Mouse (Mus musculus) erythroblast, adult 5-6 weeks (primary cell): Measurements from ENCODE around the gene Rap1gap. TPM values are rescaled to one million over a fixed set of nuclear protein-coding genes. Genes with fewer than 3 reads are reported as not detected.

Source experiments
- ATAC-seq: replicated peaks from 2 replicates; pipeline ENCODE4 v1.8.0; 2016; ENCODE audit warnings: moderate number of reproducible peaks, mild to moderate bottlenecking, moderate TSS enrichment, inconsistent platforms; ENCODE audit not compliant: poor library complexity, low FRiP score, severe bottlenecking
- total RNA-seq, 2 experiments: library from RNA; stranded (forward) in 1 of 2; stranded (reverse) in 1 of 2; fragments of 150-400 nt in 1 of 2; fragments of 200-764, 138-1000 nt in 1 of 2; gene quantifications; 2 replicates each; pipeline versions ENCODE4 v1.2.3 to v1.2.4; 2015 to 2017; ENCODE audit warnings: low replicate concordance in 2 of 2

Rap1gap gene
- total RNA-seq, 2 experiments from 2014 or later, result not detected

DNA sequence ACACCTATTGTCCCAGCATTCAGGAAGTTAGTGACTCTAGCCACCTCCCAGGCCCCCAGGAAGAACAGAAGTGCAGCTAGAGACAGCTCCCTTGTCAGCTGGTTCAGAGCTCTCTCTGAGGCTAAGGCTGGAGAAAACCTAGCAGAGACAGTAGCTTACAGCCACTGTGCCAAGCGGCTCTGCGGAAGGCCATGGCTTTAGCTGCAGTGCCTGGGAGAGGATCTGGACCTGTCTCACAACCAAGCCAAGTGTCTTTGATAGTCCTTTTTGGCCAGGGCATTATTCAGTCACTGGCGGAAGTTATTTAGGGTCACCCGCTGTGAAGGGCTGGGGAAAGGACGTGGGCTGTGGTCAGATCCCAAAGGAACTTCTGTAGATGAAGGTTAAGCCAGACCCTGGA, 103.9 kb downstream of the Rap1gap start:
- no peak for ATAC-seq

DNA sequence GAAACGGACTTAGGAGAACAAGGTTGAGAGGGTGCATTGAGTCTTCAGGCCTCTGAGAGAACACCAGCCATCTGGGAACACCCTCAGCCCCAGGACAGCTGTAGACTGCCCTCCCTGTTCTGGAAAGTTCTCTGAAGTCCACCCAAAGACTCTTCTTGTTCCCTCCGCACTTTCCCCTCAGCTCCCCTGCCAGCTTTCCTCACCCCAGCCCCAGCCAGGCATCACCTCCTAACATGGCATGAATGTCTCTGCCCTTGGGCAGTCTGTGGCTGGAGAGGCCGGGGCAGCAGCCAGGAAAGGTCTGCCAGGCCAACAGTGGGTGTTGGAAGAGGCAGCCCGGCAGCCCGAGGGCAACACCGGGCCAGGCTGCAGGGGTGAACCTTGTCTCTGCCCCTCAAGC, 104.3 kb downstream of the Rap1gap start:
- no peak for ATAC-seq

DNA sequence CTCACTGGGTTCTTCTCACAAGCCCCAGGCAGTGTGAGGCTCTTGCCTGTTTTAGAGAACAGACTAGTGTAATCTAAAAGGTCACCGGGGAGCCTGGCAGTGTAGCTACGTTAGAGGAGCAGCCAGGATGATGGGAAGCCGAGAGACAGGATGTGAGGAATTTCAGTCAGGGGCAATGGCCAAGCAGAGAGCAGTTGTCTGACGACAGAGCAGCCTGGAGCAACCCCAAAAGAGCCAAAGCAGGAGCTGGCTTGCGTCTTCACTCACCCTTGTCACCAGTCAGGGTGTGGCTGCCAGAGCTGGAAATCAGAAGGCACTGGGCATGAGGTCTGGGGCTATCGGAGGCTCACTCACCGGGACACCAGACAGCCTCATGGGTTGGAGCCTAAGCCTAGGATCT, 105.1 kb downstream of the Rap1gap start:
- no peak for ATAC-seq

- ATAC-seq, result no peak
Observed at GRCm38 (mm10) chr4:137770901-137771612, 106.5 kb downstream of the Rap1gap start.

- no peak for ATAC-seq
Observed at GRCm38 (mm10) chr4:137771749-137772148, 107.2 kb downstream of the Rap1gap start.

DNA sequence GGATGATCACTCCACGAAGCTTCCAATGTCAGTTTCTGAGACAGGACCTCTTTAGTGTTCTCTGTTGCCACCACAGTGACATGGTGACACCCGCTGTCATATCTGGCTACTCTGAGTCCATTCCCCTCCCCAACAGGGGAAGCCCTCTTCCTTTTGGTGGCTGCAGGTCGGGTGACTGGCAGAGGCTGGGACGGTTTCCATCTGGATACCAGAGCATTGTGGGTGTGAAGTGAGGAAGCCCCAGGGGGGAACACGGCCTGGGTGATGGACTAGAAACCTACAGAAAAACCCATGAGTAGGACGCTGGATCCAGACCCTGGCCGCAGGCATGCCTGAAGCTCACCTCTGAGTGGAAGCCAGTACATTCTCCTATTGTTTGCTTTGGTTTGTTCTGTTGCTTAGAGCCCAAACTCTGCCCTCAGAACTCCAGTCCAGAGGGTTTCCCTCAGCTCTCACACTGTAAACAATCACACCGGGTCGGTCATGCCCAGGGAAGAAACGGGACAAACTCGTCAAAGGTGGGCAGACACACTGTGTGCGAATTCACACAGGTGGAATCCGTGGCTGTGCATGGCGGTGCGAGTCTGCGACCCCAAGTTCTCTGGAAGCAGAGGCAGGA, 108.0 kb downstream of the Rap1gap start:
- no peak for ATAC-seq

DNA sequence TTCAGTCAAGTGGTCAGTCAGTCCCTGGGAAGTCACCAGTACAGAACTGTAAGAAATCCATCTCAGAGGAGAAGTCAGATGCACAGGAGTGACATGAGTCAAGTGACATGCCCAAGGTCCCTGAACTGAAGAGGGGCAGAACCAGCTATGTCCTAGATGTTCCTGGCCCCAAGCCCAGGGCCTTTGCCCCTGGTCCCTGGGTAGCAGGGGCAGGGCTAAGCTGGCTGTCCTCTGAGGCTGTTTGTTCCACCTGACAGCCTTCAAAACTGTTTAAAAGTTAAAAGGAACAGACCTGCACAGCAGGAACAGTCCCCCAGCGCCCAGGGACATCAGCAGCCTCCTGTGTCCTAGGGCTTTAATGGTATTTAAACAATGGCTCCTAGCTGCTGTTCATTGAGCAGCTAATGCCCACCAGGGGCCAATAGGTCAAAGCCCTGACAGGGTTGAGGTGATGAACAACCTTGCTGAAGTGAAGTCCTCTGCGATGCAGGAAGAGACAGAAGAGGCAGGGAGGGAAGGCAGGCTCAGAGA, 108.9 kb downstream of the Rap1gap start:
- ATAC-seq, result no peak

GRCm38 (mm10) chr4:137774013-137774412, 109.5 kb downstream of the Rap1gap start:
- no peak for ATAC-seq

- no peak for ATAC-seq
Observed at GRCm38 (mm10) chr4:137774505-137774904, 110.0 kb downstream of the Rap1gap start.

GRCm38 (mm10) chr4:137777866-137778265, 113.3 kb downstream of the Rap1gap start:
- ATAC-seq, result no peak

- ATAC-seq, result no peak
Observed at GRCm38 (mm10) chr4:137778397-137779184, 114.1 kb downstream of the Rap1gap start.

Other genes starting within 250 kb of the Rap1gap start
- not detected in 2 replicates for gene Cela3b, start 234.2 kb upstream of the Rap1gap start, total RNA-seq (2015; ENCODE audit: low replicate concordance)
- gene Cela3b, start 234.2 kb upstream of the Rap1gap start, total RNA-seq (2017; ENCODE audit: low replicate concordance), result not detected in 2 replicates
- not detected in 2 replicates for gene 1700013G24Rik, start 211.4 kb upstream of the Rap1gap start, total RNA-seq (2015; ENCODE audit: low replicate concordance)
- not detected in 2 replicates for gene 1700013G24Rik, start 211.4 kb upstream of the Rap1gap start, total RNA-seq (2017; ENCODE audit: low replicate concordance)
- gene Hspg2, start 196.0 kb upstream of the Rap1gap start, total RNA-seq (2015; ENCODE audit: low replicate concordance), result not detected in 2 replicates
- not detected in 2 replicates for gene Hspg2, start 196.0 kb upstream of the Rap1gap start, total RNA-seq (2017; ENCODE audit: low replicate concordance)
- not detected in 2 replicates for gene Ldlrad2, start 90.2 kb upstream of the Rap1gap start, total RNA-seq (2015; ENCODE audit: low replicate concordance)
- not detected in 2 replicates for gene Ldlrad2, start 90.2 kb upstream of the Rap1gap start, total RNA-seq (2017; ENCODE audit: low replicate concordance)
- 37.6 and 43.4 TPM in 2 replicates for gene Usp48, start 71.0 kb upstream of the Rap1gap start, total RNA-seq (2015; ENCODE audit: low replicate concordance)
- 46.5 and 54.8 TPM in 2 replicates for gene Usp48, start 71.0 kb upstream of the Rap1gap start, total RNA-seq (2017; ENCODE audit: low replicate concordance)
- gene Alpl, start 131.7 kb downstream of the Rap1gap start, total RNA-seq (2015; ENCODE audit: low replicate concordance), result not detected in 2 replicates
- 0.42 and 0.85 TPM in 2 replicates for gene Alpl, start 131.7 kb downstream of the Rap1gap start, total RNA-seq (2017; ENCODE audit: low replicate concordance)
- gene Ece1, start 197.5 kb downstream of the Rap1gap start, total RNA-seq (2015; ENCODE audit: low replicate concordance), result 2.3 and 3.1 TPM in 2 replicates
- gene Ece1, start 197.5 kb downstream of the Rap1gap start, total RNA-seq (2017; ENCODE audit: low replicate concordance), result 0.68 and 2.1 TPM in 2 replicates